Mouse (Mus musculus) spleen, postnatal 14 days (tissue): ENCODE data around the gene Klf3.

Experiments used
- DNase-seq, 2 experiments: peaks; one replicate each; pipeline ENCODE4 v3.0.0; 2021 to 2022; ENCODE audit warnings: low spot score in 2 of 2

Gene Klf3

GRCm38 (mm10) chr5:64809864-64810263, 6.7 kb downstream of the Klf3 start:
- peak; percentile 49 to 60 for DNase-seq

- no peak for DNase-seq
Measured at GRCm38 (mm10) chr5:64810860-64811499, 7.8 kb downstream of the Klf3 start.

- DNase-seq = peak; percentile 64 to 70
Measured at GRCm38 (mm10) chr5:64811500-64812123, 8.4 kb downstream of the Klf3 start.

GRCm38 (mm10) chr5:64812124-64812982, 9.2 kb downstream of the Klf3 start:
- DNase-seq = peak; percentile 80 to 86

- DNase-seq = no peak
Measured at GRCm38 (mm10) chr5:64812983-64813304, 9.8 kb downstream of the Klf3 start.

GRCm38 (mm10) chr5:64813361-64813760, 10.2 kb downstream of the Klf3 start:
- DNase-seq = peak; percentile 69 to 91

GRCm38 (mm10) chr5:64814416-64814815, 11.2 kb downstream of the Klf3 start:
- no peak for DNase-seq

GRCm38 (mm10) chr5:64815631-64816030, 12.4 kb downstream of the Klf3 start:
- DNase-seq = no peak

GRCm38 (mm10) chr5:64816290-64816973, 13.2 kb downstream of the Klf3 start:
- no peak for DNase-seq

GRCm38 (mm10) chr5:64816974-64817296, 13.7 kb downstream of the Klf3 start:
- DNase-seq = no peak

- peak in 1 of 2 experiments; percentile 55 for DNase-seq
Measured at GRCm38 (mm10) chr5:64819390-64819789, 16.2 kb downstream of the Klf3 start.

- DNase-seq = no peak
Measured at GRCm38 (mm10) chr5:64820138-64820537, 16.9 kb downstream of the Klf3 start.

- no peak for DNase-seq
Measured at GRCm38 (mm10) chr5:64821294-64821693, 18.1 kb downstream of the Klf3 start.

GRCm38 (mm10) chr5:64821964-64822363, 18.8 kb downstream of the Klf3 start:
- no peak for DNase-seq

GRCm38 (mm10) chr5:64823431-64823830, 20.2 kb downstream of the Klf3 start:
- DNase-seq = no peak

GRCm38 (mm10) chr5:64824765-64825164, 21.6 kb downstream of the Klf3 start:
- no peak for DNase-seq

- DNase-seq = no peak
Measured at GRCm38 (mm10) chr5:64825496-64825895, 22.3 kb downstream of the Klf3 start.

- DNase-seq = no peak
Measured at GRCm38 (mm10) chr5:64827151-64827550, 24.0 kb downstream of the Klf3 start.

GRCm38 (mm10) chr5:64828314-64828713, 25.1 kb downstream of the Klf3 start:
- DNase-seq = no peak

- DNase-seq = no peak
Measured at GRCm38 (mm10) chr5:64829606-64830005, 26.4 kb downstream of the Klf3 start.

- DNase-seq = no peak
Measured at GRCm38 (mm10) chr5:64830773-64831172, 27.6 kb downstream of the Klf3 start.

- no peak for DNase-seq
Measured at GRCm38 (mm10) chr5:64833410-64833809, 30.2 kb downstream of the Klf3 start.
